Mouse (Mus musculus) small intestine, adult 2 months (tissue): ENCODE results near the gene Dcaf17.

ENCODE experiments used
- CTCF ChIP-seq: fragments of 200-500 bp; IDR thresholded peaks from 2 replicates; pipeline ENCODE4 v1.5.1; 2012; ENCODE audit warnings: low read depth, mild to moderate bottlenecking, control low read depth, inconsistent platforms, low read length, moderate library complexity, mixed read lengths; ENCODE audit not compliant: insufficient replicate concordance, insufficient read length; ENCODE audit errors: extremely low read depth
- POLR2A ChIP-seq: fragments of 200-500 bp; IDR thresholded peaks from 2 replicates; pipeline ENCODE4 v1.6.1; 2012; ENCODE audit warnings: low read depth, mild to moderate bottlenecking, control low read depth, inconsistent platforms, low read length, moderate library complexity

- TF ChIP-seq POLR2A: no peak
- TF ChIP-seq CTCF: no peak
These were observed 66.3 kb downstream of the Dcaf17 start for GRCm38 (mm10) chr2:71121406-71121805.
